Mouse (Mus musculus): ENCODE measurements at regions not wholly inside any gene's neighbourhood (a gene's known extent, or its start where the extent isn't known, plus 50 kb on each side); places are given as distances from the start of the nearest gene placed in this dataset.

- Histone ChIP-seq H3K9me3 (ENCODE audit: control insufficient read depth, low read length) (no peaks in the 10 kb centered on the region), H3K9ac (ENCODE audit: low read length) (no peak overlapping the region), H3K4me1 (replicated peaks; ENCODE audit: control insufficient read depth, insufficient read depth, low read length) (no peaks in the 10 kb centered on the region), H3K27me3 (ENCODE audit: control insufficient read depth, insufficient read depth, low read depth, low read length) (no peaks in the 10 kb centered on the region), H3K4me2 (ENCODE audit: low read depth, low read length) (no peak overlapping the region), H3K36me3 (ENCODE audit: control insufficient read depth, insufficient read depth, low read length) (no peaks in the 10 kb centered on the region), H3K27ac (ENCODE audit: low read length) (no peak overlapping the region), H3K4me3 (ENCODE audit: low read length) (no peak overlapping the region)
- WGBS = 42% methylated on average over 3 of the region's 3 CpGs
- no peak for ATAC-seq (ENCODE audit: low read depth)
Measured at GRCm38 (mm10) chr16:58068654-58069271, 314.2 kb upstream of the Col8a1 start.

DNA sequence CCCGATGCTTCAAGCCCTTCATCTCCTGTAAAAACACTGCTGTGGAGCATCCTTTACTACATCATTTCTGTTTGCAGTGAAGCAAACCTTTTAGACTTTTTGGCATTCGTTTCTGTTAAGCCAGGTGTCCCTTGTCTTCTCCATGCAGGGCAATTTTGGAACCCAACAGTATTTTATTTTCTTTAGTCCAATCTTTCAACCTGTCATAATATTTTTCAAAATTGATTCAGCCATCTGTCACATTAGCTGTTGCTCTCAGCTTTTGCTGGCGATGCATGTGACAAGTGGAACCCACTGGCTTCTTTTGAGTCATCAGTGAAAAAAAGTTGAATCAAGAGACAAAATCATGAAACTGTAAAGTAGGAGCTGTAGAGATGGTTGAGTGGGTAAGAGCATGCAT, 317.9 kb upstream of the Col8a1 start:
- Histone ChIP-seq H3K36me3 (ENCODE audit: control insufficient read depth, insufficient read depth, low read length) (no peaks in the 10 kb centered on the region), H3K4me3 (ENCODE audit: low read length) (no peak overlapping the region), H3K9me3 (ENCODE audit: control insufficient read depth, low read length) (no peaks in the 10 kb centered on the region), H3K9ac (ENCODE audit: low read length) (no peak overlapping the region), H3K27ac (ENCODE audit: low read length) (no peak overlapping the region), H3K27me3 (ENCODE audit: control insufficient read depth, insufficient read depth, low read depth, low read length) (no peaks in the 10 kb centered on the region), H3K4me2 (ENCODE audit: low read depth, low read length) (no peak overlapping the region), H3K4me1 (replicated peaks; ENCODE audit: control insufficient read depth, insufficient read depth, low read length) (no peaks in the 10 kb centered on the region)
- no peak for ATAC-seq (ENCODE audit: low read depth)
- 73% methylated on average over 3 of the region's 3 CpGs for WGBS

DNA sequence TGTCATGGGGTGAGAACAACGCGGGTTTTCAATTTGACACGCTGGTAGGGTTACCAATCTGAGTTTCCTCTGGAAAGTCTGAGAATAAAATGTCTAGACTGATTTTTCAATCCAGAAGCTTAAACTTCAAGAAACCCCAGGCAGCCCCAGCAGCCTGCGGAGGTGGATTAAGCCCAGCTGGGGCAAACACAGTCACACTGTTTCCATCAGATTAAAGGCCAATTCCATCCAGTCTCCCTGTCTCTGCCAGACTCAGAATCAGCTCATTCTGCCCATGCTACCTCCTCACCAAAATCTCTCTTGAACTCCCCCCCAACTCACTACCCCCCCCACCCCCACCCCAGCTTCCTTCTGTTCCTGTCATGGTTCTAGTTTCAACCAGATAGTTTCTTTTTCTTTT, 307.9 kb upstream of the Dcbld2 start:
- Histone ChIP-seq H3K4me1 (replicated peaks; ENCODE audit: control insufficient read depth, insufficient read depth, low read length) (no peaks in the 10 kb centered on the region), H3K4me2 (ENCODE audit: low read depth, low read length) (no peak overlapping the region), H3K36me3 (ENCODE audit: control insufficient read depth, insufficient read depth, low read length) (no peaks in the 10 kb centered on the region), H3K4me3 (ENCODE audit: low read length) (no peak overlapping the region), H3K27ac (ENCODE audit: low read length) (no peak overlapping the region), H3K9me3 (ENCODE audit: control insufficient read depth, low read length) (no peaks in the 10 kb centered on the region), H3K9ac (ENCODE audit: low read length) (no peak overlapping the region), H3K27me3 (ENCODE audit: control insufficient read depth, insufficient read depth, low read depth, low read length) (no peaks in the 10 kb centered on the region)
- ATAC-seq (ENCODE audit: low read depth) = no peak
- 61% methylated on average over 4 of the region's 4 CpGs for WGBS

DNA sequence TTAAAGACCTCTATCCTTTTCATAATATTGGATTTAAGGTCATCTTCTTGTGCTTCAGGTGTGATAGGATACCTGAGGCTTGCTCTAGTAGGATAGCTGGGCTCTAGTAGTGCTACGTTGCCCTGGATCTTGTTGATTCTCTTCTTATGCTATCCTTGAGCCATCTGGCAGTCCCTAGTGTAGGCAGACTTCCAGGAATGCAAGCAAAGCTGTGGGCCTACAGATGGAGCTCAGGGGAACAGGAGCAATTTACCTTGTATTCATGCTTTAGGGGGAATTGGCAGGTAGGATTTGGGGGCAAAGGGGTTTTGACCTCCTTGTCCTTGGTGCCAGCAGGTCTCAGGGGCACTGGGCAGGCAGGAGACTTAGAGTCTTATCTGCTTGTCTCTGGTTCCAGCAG, 297.8 kb upstream of the Dcbld2 start:
- ATAC-seq (ENCODE audit: low read depth) = no peak
- Histone ChIP-seq H3K4me2 (ENCODE audit: low read depth, low read length) (no peak overlapping the region), H3K27me3 (ENCODE audit: control insufficient read depth, insufficient read depth, low read depth, low read length) (no peaks in the 10 kb centered on the region), H3K4me1 (replicated peaks; ENCODE audit: control insufficient read depth, insufficient read depth, low read length) (no peaks in the 10 kb centered on the region), H3K4me3 (ENCODE audit: low read length) (no peak overlapping the region), H3K36me3 (ENCODE audit: control insufficient read depth, insufficient read depth, low read length) (no peaks in the 10 kb centered on the region), H3K9me3 (ENCODE audit: control insufficient read depth, low read length) (no peaks in the 10 kb centered on the region), H3K9ac (ENCODE audit: low read length) (no peak overlapping the region), H3K27ac (ENCODE audit: low read length) (no peak overlapping the region)
- WGBS = 69% methylated on average over 1 of the region's 1 CpGs

DNA sequence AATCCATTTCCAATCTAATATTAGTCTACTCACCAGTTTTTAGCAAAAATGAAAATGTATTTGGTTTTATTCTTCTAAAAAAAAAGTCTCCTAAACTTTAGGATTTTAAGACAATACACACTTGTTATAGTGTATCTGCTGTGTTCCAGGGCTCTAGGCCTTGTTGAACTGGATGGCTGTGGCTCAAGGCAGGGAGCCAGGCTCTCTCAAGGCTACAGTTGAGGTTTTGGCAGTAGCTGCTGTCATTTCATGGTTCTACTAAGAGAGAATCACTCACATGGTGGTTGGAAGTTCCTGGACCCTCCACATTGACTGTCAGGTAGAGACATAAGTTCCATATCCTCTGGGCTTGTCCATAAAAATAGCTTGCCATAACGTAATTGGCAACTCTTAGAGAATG, 282.2 kb upstream of the Dcbld2 start:
- Histone ChIP-seq H3K4me2 (ENCODE audit: low read depth, low read length) (no peak overlapping the region), H3K4me1 (replicated peaks; ENCODE audit: control insufficient read depth, insufficient read depth, low read length) (no peaks in the 10 kb centered on the region), H3K27ac (ENCODE audit: low read length) (no peak overlapping the region), H3K27me3 (ENCODE audit: control insufficient read depth, insufficient read depth, low read depth, low read length) (no peaks in the 10 kb centered on the region), H3K9me3 (ENCODE audit: control insufficient read depth, low read length) (no peaks in the 10 kb centered on the region), H3K9ac (ENCODE audit: low read length) (no peak overlapping the region), H3K4me3 (ENCODE audit: low read length) (no peak overlapping the region), H3K36me3 (ENCODE audit: control insufficient read depth, insufficient read depth, low read length) (no peaks in the 10 kb centered on the region)
- no peak for ATAC-seq (ENCODE audit: low read depth)
- 67% methylated on average over 1 of the region's 1 CpGs for WGBS

- Histone ChIP-seq H3K4me2 (ENCODE audit: low read depth, low read length) (no peak overlapping the region), H3K27ac (ENCODE audit: low read length) (no peak overlapping the region), H3K27me3 (ENCODE audit: control insufficient read depth, insufficient read depth, low read depth, low read length) (no peaks in the 10 kb centered on the region), H3K4me1 (replicated peaks; ENCODE audit: control insufficient read depth, insufficient read depth, low read length) (no peaks in the 10 kb centered on the region), H3K4me3 (ENCODE audit: low read length) (no peak overlapping the region), H3K36me3 (ENCODE audit: control insufficient read depth, insufficient read depth, low read length) (no peaks in the 10 kb centered on the region), H3K9me3 (ENCODE audit: control insufficient read depth, low read length) (no peaks in the 10 kb centered on the region), H3K9ac (ENCODE audit: low read length) (no peak overlapping the region)
- ATAC-seq (ENCODE audit: low read depth) = no peak
- WGBS = 71% methylated on average over 12 of the region's 12 CpGs
Measured at GRCm38 (mm10) chr16:58136144-58136905, 271.9 kb upstream of the Dcbld2 start.

DNA sequence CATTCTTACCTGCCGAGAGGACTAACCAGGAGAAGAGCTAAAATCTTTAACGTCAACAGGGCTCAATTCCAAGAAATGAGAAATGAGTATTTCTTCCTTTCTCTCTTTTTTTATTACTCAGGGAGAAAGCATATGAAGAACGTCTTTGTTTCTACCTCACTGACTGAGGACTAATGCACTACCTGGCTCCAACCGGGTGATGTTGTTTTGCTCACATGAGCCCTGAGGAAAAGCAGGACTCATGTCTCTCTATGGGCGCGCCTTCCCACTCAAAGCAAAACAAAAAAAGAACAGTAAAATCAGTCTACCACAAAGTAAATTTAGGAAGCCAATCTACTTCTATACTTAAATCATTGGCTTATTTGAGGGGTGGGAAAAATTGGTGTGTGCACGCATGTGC, 271.3 kb upstream of the Dcbld2 start:
- no peak overlapping the region for H3K9ac ChIP-seq (ENCODE audit: low read length)
- no peak overlapping the region for H3K27ac ChIP-seq (ENCODE audit: low read length)
- ATAC-seq (ENCODE audit: low read depth) = no peak
- no peaks in the 10 kb centered on the region for H3K36me3 ChIP-seq (ENCODE audit: control insufficient read depth, insufficient read depth, low read length)
- no peaks in the 10 kb centered on the region for H3K4me1 ChIP-seq (replicated peaks; ENCODE audit: control insufficient read depth, insufficient read depth, low read length)
- no peaks in the 10 kb centered on the region for H3K9me3 ChIP-seq (ENCODE audit: control insufficient read depth, low read length)
- no peak overlapping the region for H3K4me3 ChIP-seq (ENCODE audit: low read length)
- H3K27me3 ChIP-seq (ENCODE audit: control insufficient read depth, insufficient read depth, low read depth, low read length) = no peaks in the 10 kb centered on the region
- 82% methylated on average over 7 of the region's 7 CpGs for WGBS
- no peak overlapping the region for H3K4me2 ChIP-seq (ENCODE audit: low read depth, low read length)

- peak; percentile 95 for ATAC-seq (ENCODE audit: low read depth)
- H3K4me1 ChIP-seq (replicated peaks; ENCODE audit: control insufficient read depth, insufficient read depth, low read length) = no peaks in the 10 kb centered on the region
- WGBS = 38% methylated on average over 4 of the region's 4 CpGs
- no peak overlapping the region for H3K4me2 ChIP-seq (ENCODE audit: low read depth, low read length)
- no peaks in the 10 kb centered on the region for H3K36me3 ChIP-seq (ENCODE audit: control insufficient read depth, insufficient read depth, low read length)
- H3K27me3 ChIP-seq (ENCODE audit: control insufficient read depth, insufficient read depth, low read depth, low read length) = no peaks in the 10 kb centered on the region
- 0 out of 2 replicates have a peak overlapping the region, but pooled peaks have one; percentile 39 for H3K27ac ChIP-seq (ENCODE audit: low read length)
- H3K9me3 ChIP-seq (ENCODE audit: control insufficient read depth, low read length) = no peaks in the 10 kb centered on the region
- no peak overlapping the region for H3K9ac ChIP-seq (ENCODE audit: low read length)
- no peak overlapping the region for H3K4me3 ChIP-seq (ENCODE audit: low read length)
Measured at GRCm38 (mm10) chr16:58137728-58138279, 270.4 kb upstream of the Dcbld2 start.

- Histone ChIP-seq H3K27ac (ENCODE audit: low read length) (no peak overlapping the region), H3K4me3 (ENCODE audit: low read length) (no peak overlapping the region), H3K27me3 (ENCODE audit: control insufficient read depth, insufficient read depth, low read depth, low read length) (no peaks in the 10 kb centered on the region), H3K4me2 (ENCODE audit: low read depth, low read length) (no peak overlapping the region), H3K4me1 (replicated peaks; ENCODE audit: control insufficient read depth, insufficient read depth, low read length) (no peaks in the 10 kb centered on the region), H3K9me3 (ENCODE audit: control insufficient read depth, low read length) (no peaks in the 10 kb centered on the region), H3K9ac (ENCODE audit: low read length) (no peak overlapping the region), H3K36me3 (ENCODE audit: control insufficient read depth, insufficient read depth, low read length) (no peaks in the 10 kb centered on the region)
- no peak for ATAC-seq (ENCODE audit: low read depth)
- 53% methylated on average over 6 of the region's 6 CpGs for WGBS
Measured at GRCm38 (mm10) chr16:58146479-58146878, 261.8 kb upstream of the Dcbld2 start.

All from lung, embryonic 16.5 days (tissue).